ENCODE assay signal across 28 mouse cellular contexts in the genomic region with DNA sequence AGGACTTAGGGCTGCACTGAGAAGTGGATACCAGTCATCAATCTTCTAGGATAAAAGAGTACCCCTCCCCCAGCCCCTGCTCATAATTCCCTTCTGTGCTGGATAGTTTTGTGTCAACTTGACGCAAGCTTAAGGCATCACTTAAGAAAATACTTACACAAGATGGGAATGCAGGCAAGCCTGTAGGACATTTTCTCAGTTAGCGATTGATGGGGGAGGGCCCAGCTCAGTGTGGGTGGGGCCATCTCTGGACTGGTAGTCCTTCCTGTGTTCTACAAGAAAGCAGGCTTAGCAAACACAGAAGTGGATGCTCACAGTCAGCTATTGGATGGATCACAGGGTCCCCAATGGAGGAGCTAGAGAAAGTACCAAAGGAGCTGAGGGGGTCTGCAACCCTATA. TPM values are rescaled to one million over a fixed set of nuclear protein-coding genes. Genes with fewer than 3 reads are reported as not detected.
"Had no signal": no experiment of that assay in that cellular context is flagged by ENCODE, and none has a peak within 500 bp of the region (broad histone marks: within the 10 kb centered on the region; RNA-seq: fewer than 3 reads in every experiment).

No protein-coding gene starts in this region.

- DNase-seq: forebrain, postnatal 0 days; gastrocnemius, adult 2 months; gastrocnemius, postnatal 10 days; gastrocnemius, postnatal 25 days; heart, adult 18-20 months; heart, postnatal 10 days; heart, postnatal 4 days; kidney, adult 18-20 months; kidney, adult 8-10 months; kidney, postnatal 10 days; kidney, postnatal 25 days; kidney, postnatal 4 days had no signal

- H3K36me3 ChIP-seq: heart, embryonic 10.5 days; heart, embryonic 12.5 days; hindbrain, embryonic 10.5 days; hindbrain, embryonic 12.5 days; intestine, embryonic 15.5 days; limb, embryonic 13.5 days; limb, embryonic 15.5 days had no signal

- H3K4me3 ChIP-seq: gastrocnemius, adult 2 months; heart, embryonic 10.5 days; heart, embryonic 12.5 days; hindbrain, embryonic 10.5 days; hindbrain, embryonic 12.5 days; intestine, embryonic 15.5 days; layer of hippocampus, adult 2 months; left cerebral cortex, adult 2 months; limb, embryonic 13.5 days; limb, embryonic 15.5 days had no signal

- H3K4me2 ChIP-seq: heart, embryonic 12.5 days; hindbrain, embryonic 12.5 days; hindbrain, embryonic 14.5 days; intestine, embryonic 15.5 days; limb, embryonic 13.5 days; limb, embryonic 15.5 days had no signal

- H3K27ac ChIP-seq: gastrocnemius, adult 2 months; heart, embryonic 10.5 days; hindbrain, embryonic 10.5 days; hindbrain, embryonic 12.5 days; hindbrain, embryonic 14.5 days; intestine, embryonic 15.5 days; layer of hippocampus, adult 2 months; left cerebral cortex, adult 2 months; limb, embryonic 13.5 days; limb, embryonic 15.5 days had no signal

- H3K9me3 ChIP-seq: heart, embryonic 10.5 days; heart, embryonic 12.5 days; hindbrain, embryonic 10.5 days; hindbrain, embryonic 12.5 days; intestine, embryonic 15.5 days; limb, embryonic 13.5 days; limb, embryonic 15.5 days had no signal

- ATAC-seq: forebrain, postnatal 0 days; hindbrain, embryonic 16.5 days; inflammation-experienced regulatory T-cells, adult 6 months; intestine, embryonic 15.5 days; intestine, postnatal 0 days had no signal

- H3K9ac ChIP-seq: forebrain, postnatal 0 days; heart, embryonic 12.5 days; hindbrain, embryonic 12.5 days; hindbrain, embryonic 14.5 days; intestine, embryonic 15.5 days; limb, embryonic 13.5 days; limb, embryonic 15.5 days had no signal

- H3K27me3 ChIP-seq: hindbrain, embryonic 12.5 days; intestine, embryonic 15.5 days; limb, embryonic 13.5 days; limb, embryonic 15.5 days had no signal

RNA-seq across cellular contexts. Expression of gene Kif12, which starts 22.4 kb away (rescaled TPM):
- polyA plus RNA-seq: forebrain, postnatal 0 days; frontal cortex, adult 2 months; hindbrain, embryonic 16.5 days; inflammation-experienced regulatory T-cells, adult 6 months; limb, embryonic 11.5 days had no signal

RNA-seq across cellular contexts. Expression of gene Ambp, which starts 39.8 kb away (rescaled TPM):
- polyA plus RNA-seq: forebrain, postnatal 0 days; heart, embryonic 14.5 days; hindbrain, embryonic 10.5 days; hindbrain, embryonic 12.5 days; hindbrain, embryonic 14.5 days; hindbrain, embryonic 16.5 days; inflammation-experienced regulatory T-cells, adult 6 months had no signal
